Mouse (Mus musculus) liver, embryonic 11.5 days (tissue): ENCODE measurements around the gene Efna4. TPM values are rescaled to one million over a fixed set of nuclear protein-coding genes. Genes with fewer than 3 reads are reported as not detected.
A peak's percentile ranks its signal among the peaks of the same experiment; 100 is the strongest.

Source experiments
- ATAC-seq: fragments of 200-750 bp; cut with Nextera tagmentation; replicated peaks from 2 replicates; pipeline ENCODE4 v1.8.0; 2017; ENCODE audit warnings: moderate number of reproducible peaks, mild to moderate bottlenecking, moderate TSS enrichment, moderate library complexity; ENCODE audit not compliant: low FRiP score
- DNase-seq: peaks from one replicate; pipeline ENCODE4 v3.0.0-alpha.2; 2017; ENCODE audit warnings: low spot score
- H3K27ac ChIP-seq: fragments of 300-500 bp; sonication (generic); 2 replicates; pipeline ENCODE4 v1.5.1; 2014; ENCODE audit warnings: mild to moderate bottlenecking, low read depth, low read length, control low read depth
- H3K27me3 ChIP-seq: fragments of 300-500 bp; sonication (generic); replicated peaks from 2 replicates; pipeline ENCODE4 v1.6.1; 2014; ENCODE audit warnings: low read length, mixed read lengths; ENCODE audit not compliant: control insufficient read depth, insufficient read depth
- H3K36me3 ChIP-seq: fragments of 300-500 bp; sonication (generic); 2 replicates; pipeline ENCODE4 v1.6.1; 2014; ENCODE audit warnings: mild to moderate bottlenecking, low read length, moderate library complexity, mixed read lengths; ENCODE audit not compliant: control insufficient read depth, insufficient read depth
- H3K4me1 ChIP-seq: fragments of 300-500 bp; sonication (generic); replicated peaks from 2 replicates; pipeline ENCODE4 v1.6.1; 2014; ENCODE audit warnings: low read length, mixed read lengths; ENCODE audit not compliant: control insufficient read depth, insufficient read depth
- H3K4me2 ChIP-seq: fragments of 300-500 bp; sonication (generic); 2 replicates; pipeline ENCODE4 v1.6.1; 2014; ENCODE audit warnings: mild to moderate bottlenecking, control low read depth, moderate library complexity
- H3K4me3 ChIP-seq: fragments of 300-500 bp; sonication (generic); 2 replicates; pipeline ENCODE4 v1.5.1; 2014; ENCODE audit warnings: low read depth, low read length, control low read depth
- H3K9ac ChIP-seq: fragments of 300-500 bp; sonication (generic); 2 replicates; pipeline ENCODE4 v1.6.1; 2014; ENCODE audit warnings: low read depth, low read length, control low read depth
- H3K9me3 ChIP-seq: fragments of 300-500 bp; sonication (generic); 2 replicates; pipeline ENCODE4 v1.6.1; 2016; ENCODE audit warnings: low read length, inconsistent platforms, mixed read lengths; ENCODE audit not compliant: control insufficient read depth
- WGBS: fragments of 180-500 bp; shearing (Covaris S2); extraction: QIAGEN DNeasy Blood & Tissue Kit; methylation state at CpG from one replicate; pipeline ENCODE4 v1.1.7; 2014; 5-methylcytosine and 5-hydroxymethylcytosine counted together
- polyA plus RNA-seq: library from polyadenylated mRNA; unstranded; fragments of >200 nt; fragmentation: Nextera tagmentation; extraction: Ambion mirVana; gene quantifications from 2 replicates; pipeline ENCODE4 v1.2.1, GENCODE M21; 2014

The Efna4 gene
- polyA plus RNA-seq, 1 experiment from 2014 or later: 6.9 TPM

GRCm38 (mm10) chr3:89354816-89355511 lies 17.1 kb upstream of the Efna4 start:
- no peak overlapping the region for H3K4me3 ChIP-seq
- peaks cover 9% of the 10 kb centered on the region for H3K27me3 ChIP-seq
- H3K9ac ChIP-seq: no peak overlapping the region
- H3K4me1 ChIP-seq: peaks cover 9% of the 10 kb centered on the region
- 15% methylated on average over 5 of the region's 5 CpGs for WGBS
- H3K4me2 ChIP-seq: no peak overlapping the region
- no peaks in the 10 kb centered on the region for H3K36me3 ChIP-seq
- H3K27ac ChIP-seq: no peak overlapping the region
- DNase-seq (peak; percentile 76), ATAC-seq (no peak; the same call in 1 of the 2 replicates)
- no peaks in the 10 kb centered on the region for H3K9me3 ChIP-seq

GRCm38 (mm10) chr3:89351271-89351670 lies 13.4 kb upstream of the Efna4 start:
- H3K4me2 ChIP-seq: no peak overlapping the region
- no peak overlapping the region for H3K4me3 ChIP-seq
- no peak overlapping the region for H3K27ac ChIP-seq
- H3K36me3 ChIP-seq: no peaks in the 10 kb centered on the region
- H3K9me3 ChIP-seq: no peaks in the 10 kb centered on the region
- ATAC-seq (no peak), DNase-seq (no peak)
- H3K9ac ChIP-seq: no peak overlapping the region
- H3K4me1 ChIP-seq: peaks cover 13% of the 10 kb centered on the region
- 73% methylated on average over 5 of the region's 5 CpGs for WGBS
- H3K27me3 ChIP-seq: peaks cover 21% of the 10 kb centered on the region

- WGBS: under 1% methylated on average over 59 of the region's 59 CpGs
- Histone ChIP-seq H3K27me3 (peaks cover 18% of the 10 kb centered on the region), H3K9ac (peak within 1 kb of the TSS; percentile 59), H3K4me1 (peaks cover 13% of the 10 kb centered on the region), H3K27ac (no peak within 1 kb of the TSS), H3K4me2 (peak within 1 kb of the TSS; percentile 97), H3K9me3 (no peaks in the 10 kb centered on the region), H3K36me3 (no peaks in the 10 kb centered on the region), H3K4me3 (peak within 1 kb of the TSS; percentile 64)
- ATAC-seq (peak; percentile 88), DNase-seq (peak; percentile 90)
Observed at GRCm38 (mm10) chr3:89349869-89350501, 12.2 kb upstream of the Efna4 start, which contains the start of gene Adam15. Gene Adam15 (minus strand): TSS chr3:89349996.

GRCm38 (mm10) chr3:89348911-89349868 lies 11.4 kb upstream of the Efna4 start:
- Histone ChIP-seq H3K4me3 (peak overlapping the region; percentile 64), H3K27ac (no peak overlapping the region), H3K4me1 (peaks cover 10% of the 10 kb centered on the region), H3K36me3 (no peaks in the 10 kb centered on the region), H3K4me2 (peak overlapping the region; percentile 97), H3K27me3 (peaks cover 18% of the 10 kb centered on the region), H3K9me3 (no peaks in the 10 kb centered on the region), H3K9ac (peak overlapping the region; percentile 59)
- no peak for ATAC-seq
- WGBS: 1% methylated on average over 38 of the region's 38 CpGs
- no peak for DNase-seq

- H3K4me1 ChIP-seq: peaks cover 9% of the 10 kb centered on the region
- peak overlapping the region; percentile 97 for H3K4me2 ChIP-seq
- no peak for DNase-seq
- no peaks in the 10 kb centered on the region for H3K9me3 ChIP-seq
- peaks cover 18% of the 10 kb centered on the region for H3K27me3 ChIP-seq
- no peaks in the 10 kb centered on the region for H3K36me3 ChIP-seq
- no peak overlapping the region for H3K4me3 ChIP-seq
- H3K9ac ChIP-seq: no peak overlapping the region
- no peak for ATAC-seq
- no peak overlapping the region for H3K27ac ChIP-seq
- 40% methylated on average over 1 of the region's 1 CpGs for WGBS
Observed at GRCm38 (mm10) chr3:89347916-89348315, 10.1 kb upstream of the Efna4 start.

GRCm38 (mm10) chr3:89346815-89347540 lies 9.2 kb upstream of the Efna4 start:
- ATAC-seq (no peak), DNase-seq (no peak)
- no peaks in the 10 kb centered on the region for H3K36me3 ChIP-seq
- 68% methylated on average over 10 of the region's 10 CpGs for WGBS
- H3K4me3 ChIP-seq: no peak overlapping the region
- H3K27me3 ChIP-seq: peaks cover 18% of the 10 kb centered on the region
- H3K4me2 ChIP-seq: no peak overlapping the region
- no peak overlapping the region for H3K27ac ChIP-seq
- no peaks in the 10 kb centered on the region for H3K9me3 ChIP-seq
- no peak overlapping the region for H3K9ac ChIP-seq
- peaks cover 9% of the 10 kb centered on the region for H3K4me1 ChIP-seq

GRCm38 (mm10) chr3:89343279-89343678 lies 5.5 kb upstream of the Efna4 start:
- Histone ChIP-seq H3K4me3 (no peak overlapping the region), H3K4me2 (no peak overlapping the region), H3K4me1 (peaks cover 13% of the 10 kb centered on the region), H3K27ac (no peak overlapping the region), H3K27me3 (peaks cover 4% of the 10 kb centered on the region), H3K36me3 (no peaks in the 10 kb centered on the region; the same call in 1 of the 2 replicates), H3K9ac (no peak overlapping the region), H3K9me3 (no peaks in the 10 kb centered on the region)
- no peak for ATAC-seq
- no peak for DNase-seq
- 81% methylated on average over 7 of the region's 7 CpGs for WGBS

- H3K4me1 ChIP-seq: peaks cover 21% of the 10 kb centered on the region
- WGBS: 88% methylated on average over 4 of the region's 4 CpGs
- no peak for ATAC-seq
- no peak for DNase-seq
- H3K27ac ChIP-seq: no peak overlapping the region
- H3K9ac ChIP-seq: no peak overlapping the region
- peaks cover 5% of the 10 kb centered on the region; the same call in 1 of the 2 replicates for H3K27me3 ChIP-seq
- H3K9me3 ChIP-seq: no peaks in the 10 kb centered on the region
- no peak overlapping the region for H3K4me3 ChIP-seq
- H3K4me2 ChIP-seq: no peak overlapping the region
- H3K36me3 ChIP-seq: no peaks in the 10 kb centered on the region; the same call in 1 of the 2 replicates
Observed at GRCm38 (mm10) chr3:89341794-89342193, 4.0 kb upstream of the Efna4 start.
